Mouse (Mus musculus) induced T-regulatory cell, adult 2 months (primary cell): ENCODE results near the gene Pcgf1.

ENCODE experiments used
- DNase-seq: peaks from one replicate; pipeline ENCODE4 v3.0.0-alpha.2; 2012; ENCODE audit warnings: low read depth

The Pcgf1 gene

DNA sequence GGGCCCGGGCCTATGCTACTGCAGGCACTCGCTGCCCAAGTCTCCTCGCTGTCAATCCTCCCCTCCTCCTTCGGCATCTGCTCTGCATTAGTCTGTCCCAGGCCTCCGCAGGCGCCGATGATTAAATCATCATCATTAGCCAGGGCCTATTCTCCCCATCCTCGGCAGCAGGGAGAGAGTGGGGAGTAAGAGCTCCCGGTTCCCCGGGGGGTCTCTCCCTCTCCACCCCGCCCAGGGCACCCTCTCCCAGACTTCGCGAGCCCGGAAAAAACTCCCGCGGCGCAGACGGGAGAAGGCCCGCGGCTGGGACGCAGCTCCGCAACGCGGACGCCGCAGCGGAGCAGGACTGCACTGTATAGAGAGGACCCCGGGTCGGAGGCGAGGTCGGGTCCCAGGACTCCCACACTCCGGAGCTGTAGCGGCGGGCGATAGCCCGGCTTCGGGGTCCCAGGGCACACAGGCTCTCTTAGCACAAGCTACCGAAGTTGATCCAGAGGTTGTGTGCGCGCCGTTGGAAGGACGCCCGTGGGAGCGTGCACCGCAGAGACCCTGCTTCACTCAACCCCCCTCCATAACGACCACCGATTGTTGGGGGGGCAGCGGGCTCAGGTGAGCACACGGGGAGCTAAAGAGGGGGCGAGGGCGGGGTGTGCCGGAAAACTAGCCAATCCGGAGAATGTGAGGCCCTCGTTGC, at the start of gene Pcgf1:
Gene Pcgf1 (plus strand): TSS at position 240 of the 694 bp plus-strand sequence.
- DNase-seq = peak; percentile 53

DNA sequence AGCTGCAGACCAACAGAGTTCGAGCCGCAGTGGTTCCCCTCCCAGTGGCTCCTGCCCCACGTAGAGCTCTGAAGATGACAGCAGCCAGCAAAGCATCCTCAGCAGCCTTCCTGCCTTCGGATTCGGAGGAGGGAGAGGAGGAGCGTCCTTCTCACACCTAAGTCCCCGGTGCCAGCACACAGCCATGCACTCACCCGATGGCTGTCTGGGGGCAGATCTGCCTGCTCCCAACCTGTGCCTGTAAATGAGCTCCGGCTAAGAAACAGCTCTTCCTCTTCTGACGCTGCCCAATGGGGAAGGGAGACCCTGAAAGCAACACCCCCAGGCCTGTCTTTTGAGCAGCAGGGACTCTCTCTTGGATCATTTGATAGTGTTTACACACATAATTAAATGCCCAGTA, 47.9 kb upstream of the Pcgf1 start:
- DNase-seq = no peak

DNA sequence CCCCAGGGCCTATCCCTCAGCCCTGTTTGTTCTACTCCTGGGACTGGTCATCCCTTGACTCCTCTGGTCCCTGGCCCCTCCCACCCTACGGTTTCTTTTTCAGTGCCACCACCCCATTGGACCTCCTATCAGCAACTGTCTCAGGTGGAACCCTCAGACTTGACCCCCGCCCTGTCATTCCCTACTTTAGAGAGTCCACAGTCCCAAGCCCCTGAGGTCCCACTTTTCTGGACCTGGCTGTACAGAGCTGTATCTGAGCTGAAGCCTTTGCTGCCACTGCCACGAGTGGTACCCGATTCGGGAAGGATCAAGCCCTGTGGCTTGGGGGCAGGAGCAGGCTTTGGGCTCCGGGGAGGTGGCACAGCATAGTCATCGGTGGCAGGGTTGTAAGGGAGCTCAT, 46.6 kb upstream of the Pcgf1 start:
- DNase-seq = no peak

- DNase-seq = no peak
These were observed 45.6 kb upstream of the Pcgf1 start for GRCm38 (mm10) chr6:83031921-83032590.

GRCm38 (mm10) chr6:83032769-83033191, 44.9 kb upstream of the Pcgf1 start:
- DNase-seq = peak; percentile 73

DNA sequence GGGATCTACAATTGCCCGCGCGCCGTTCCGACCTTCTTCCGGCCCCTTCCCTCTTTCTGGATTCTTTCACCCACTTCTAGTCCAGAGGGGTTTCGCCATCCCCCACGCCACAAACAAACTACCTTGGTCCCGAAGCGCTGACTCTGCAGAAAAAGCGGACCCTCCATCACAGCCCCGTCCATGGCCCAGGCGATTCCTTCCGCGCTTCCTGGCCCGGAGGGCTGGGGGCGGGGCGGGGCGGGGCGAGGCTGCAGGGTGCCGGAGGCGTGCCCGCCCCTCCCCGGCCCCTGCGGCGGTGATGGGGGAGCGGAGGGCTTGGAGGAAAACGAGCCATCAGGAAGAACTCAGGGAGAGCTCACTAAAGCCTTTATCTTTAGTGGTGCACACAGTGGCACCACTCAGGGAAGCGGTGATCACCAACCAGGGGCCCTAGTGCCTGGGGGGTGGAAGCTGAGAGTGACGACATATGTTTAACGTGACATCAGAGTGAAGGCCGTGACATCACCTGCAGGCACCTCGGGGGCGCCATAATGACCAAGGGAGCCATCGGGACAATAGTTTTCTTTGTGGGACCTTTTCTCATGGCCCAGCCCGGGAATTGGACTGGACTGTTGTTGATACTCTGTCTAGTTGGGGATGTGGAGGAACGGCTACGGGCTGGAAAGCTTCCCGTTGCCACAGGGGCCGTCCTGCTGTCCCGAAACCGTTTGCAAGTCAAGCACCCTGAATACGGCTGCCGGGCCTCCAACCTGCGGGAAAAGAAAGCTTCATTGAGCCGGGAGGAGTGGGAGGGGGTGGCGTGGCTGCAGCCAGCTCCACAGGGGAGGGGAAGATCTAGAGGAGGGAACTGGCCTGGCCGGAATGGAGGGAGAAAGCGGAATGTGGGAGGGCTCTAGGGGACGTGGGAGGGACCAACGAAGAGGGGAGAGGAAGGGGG, 44.2 kb upstream of the Pcgf1 start, which contains the start of the genes Dok1 and Loxl3:
Gene Dok1 (minus strand): TSS at position 223 of the 937 bp plus-strand sequence.
Gene Loxl3 (plus strand): TSS at position 925 of the 937 bp plus-strand sequence.
- DNase-seq = peak; percentile 87

- no peak for DNase-seq
These were observed 43.1 kb upstream of the Pcgf1 start for GRCm38 (mm10) chr6:83034463-83035055.

DNA sequence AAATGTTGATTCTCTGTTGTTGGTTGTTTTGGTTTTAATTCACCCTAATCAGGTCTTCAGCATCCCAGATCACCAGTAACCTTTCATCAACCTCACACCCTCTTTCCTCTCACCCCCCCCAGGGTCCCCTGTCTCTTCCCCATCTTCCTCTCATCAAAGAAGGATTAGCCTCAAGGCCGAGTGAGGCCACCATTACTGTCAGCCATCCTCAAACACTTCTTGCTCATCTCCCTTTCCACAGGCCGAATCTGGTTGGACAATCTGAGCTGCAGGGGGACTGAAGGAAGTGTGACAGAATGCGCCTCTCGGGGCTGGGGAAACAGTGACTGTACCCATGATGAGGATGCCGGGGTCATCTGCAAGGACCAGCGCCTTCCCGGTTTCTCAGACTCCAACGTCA, 40.5 kb upstream of the Pcgf1 start:
- DNase-seq = no peak

DNA sequence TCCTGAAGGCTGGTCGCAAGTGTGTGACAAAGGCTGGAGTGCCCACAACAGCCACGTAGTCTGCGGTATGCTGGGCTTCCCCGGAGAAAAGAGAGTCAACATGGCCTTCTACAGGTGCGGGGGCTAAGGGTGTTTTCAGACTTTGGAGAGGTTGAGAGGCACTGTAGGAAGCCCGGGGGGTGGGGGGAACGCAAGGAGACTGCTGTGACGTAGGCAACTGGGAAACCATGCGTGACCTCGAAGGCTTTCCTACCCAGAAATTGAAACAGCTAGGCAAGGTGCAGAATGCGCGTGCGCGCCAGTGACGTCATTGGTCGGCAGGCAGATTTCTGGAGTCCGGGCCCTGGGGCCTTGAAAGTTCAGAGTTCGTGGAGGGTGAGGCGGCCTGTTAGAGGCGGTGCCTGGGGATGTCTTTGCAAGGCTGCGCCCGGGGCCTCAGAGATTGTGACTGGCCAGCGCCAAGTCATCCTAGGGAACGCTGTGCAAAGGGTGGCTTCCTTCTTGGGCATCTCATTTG, 39.1 kb upstream of the Pcgf1 start:
- peak; percentile 94 for DNase-seq

DNA sequence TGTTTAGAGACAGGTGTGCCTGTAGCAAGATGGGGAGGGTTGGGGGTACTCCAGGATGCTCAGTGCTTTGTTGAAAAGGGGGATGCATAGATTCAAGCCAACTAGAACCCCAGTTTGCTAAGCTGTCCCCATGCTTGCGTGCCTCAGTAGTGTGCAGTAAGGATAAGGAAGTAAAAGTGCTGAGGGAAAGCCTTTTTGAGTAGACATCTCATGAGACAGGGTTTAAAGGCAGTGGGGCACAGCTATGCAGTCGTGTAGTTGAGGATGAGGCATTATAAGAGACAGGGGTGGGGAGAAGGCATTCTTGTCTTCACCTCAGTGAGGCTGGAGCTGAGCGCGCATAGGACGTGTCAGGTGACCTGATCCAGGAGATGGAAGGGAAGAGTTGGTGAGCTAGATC, 37.1 kb upstream of the Pcgf1 start:
- no peak for DNase-seq

DNA sequence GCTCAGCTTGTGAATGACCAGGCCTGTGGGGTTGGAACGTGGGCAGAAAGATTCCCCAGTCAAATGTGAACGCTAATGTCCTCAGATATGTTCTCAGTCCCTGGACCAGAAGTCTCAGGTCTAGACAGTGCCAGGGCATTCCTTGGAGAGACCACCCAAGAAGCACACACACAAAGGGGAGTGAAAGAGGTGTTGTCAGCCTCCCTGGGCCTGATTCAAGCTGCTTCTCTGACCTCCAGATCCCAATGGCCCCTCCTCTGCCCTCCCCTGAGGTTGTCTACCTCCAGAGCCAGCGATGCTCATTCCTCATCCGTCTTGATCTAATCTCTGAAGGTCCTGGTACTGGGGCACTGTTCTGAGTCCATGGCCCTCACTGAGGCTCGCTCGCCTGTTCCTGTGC, 34.1 kb upstream of the Pcgf1 start:
- no peak for DNase-seq

- DNase-seq = no peak
These were observed 33.7 kb upstream of the Pcgf1 start for GRCm38 (mm10) chr6:83043993-83044392.

DNA sequence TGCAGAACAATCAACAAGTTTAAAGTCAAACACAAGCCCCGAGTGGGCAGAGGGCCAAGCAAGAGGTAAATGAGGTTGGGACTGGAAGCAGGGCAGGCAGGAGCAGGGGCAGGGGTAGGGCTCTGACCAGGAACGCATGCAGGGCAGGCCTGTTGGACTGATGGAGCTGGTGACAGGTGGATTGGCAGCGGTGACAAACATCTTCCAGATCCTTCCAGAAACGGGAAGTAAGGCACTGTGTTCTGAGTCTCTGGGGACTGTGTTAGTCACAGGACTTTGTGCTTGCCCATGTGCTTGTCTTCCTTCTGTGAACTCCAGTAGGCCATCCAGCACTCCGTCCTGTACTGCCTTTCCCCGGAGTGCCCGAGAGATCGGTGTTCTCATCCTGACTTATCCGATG, 32.9 kb upstream of the Pcgf1 start:
- no peak for DNase-seq

DNA sequence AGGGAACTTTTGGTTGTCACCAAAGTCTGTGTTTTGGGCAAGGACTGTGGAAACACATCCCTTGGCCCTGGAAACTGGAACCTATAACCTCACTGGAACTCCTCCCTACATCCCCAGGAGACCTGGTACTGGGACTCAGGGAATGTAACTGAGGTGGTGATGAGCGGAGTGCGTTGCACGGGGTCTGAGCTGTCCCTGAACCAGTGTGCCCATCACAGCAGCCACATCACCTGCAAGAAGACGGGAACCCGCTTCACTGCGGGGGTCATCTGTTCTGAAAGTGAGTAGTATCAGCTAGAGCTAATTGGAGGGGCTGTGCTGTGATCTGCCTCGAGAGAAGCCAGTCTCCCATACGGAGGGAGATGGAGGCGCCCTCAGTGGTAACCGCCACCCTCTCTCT, 28.3 kb upstream of the Pcgf1 start:
- no peak for DNase-seq

DNA sequence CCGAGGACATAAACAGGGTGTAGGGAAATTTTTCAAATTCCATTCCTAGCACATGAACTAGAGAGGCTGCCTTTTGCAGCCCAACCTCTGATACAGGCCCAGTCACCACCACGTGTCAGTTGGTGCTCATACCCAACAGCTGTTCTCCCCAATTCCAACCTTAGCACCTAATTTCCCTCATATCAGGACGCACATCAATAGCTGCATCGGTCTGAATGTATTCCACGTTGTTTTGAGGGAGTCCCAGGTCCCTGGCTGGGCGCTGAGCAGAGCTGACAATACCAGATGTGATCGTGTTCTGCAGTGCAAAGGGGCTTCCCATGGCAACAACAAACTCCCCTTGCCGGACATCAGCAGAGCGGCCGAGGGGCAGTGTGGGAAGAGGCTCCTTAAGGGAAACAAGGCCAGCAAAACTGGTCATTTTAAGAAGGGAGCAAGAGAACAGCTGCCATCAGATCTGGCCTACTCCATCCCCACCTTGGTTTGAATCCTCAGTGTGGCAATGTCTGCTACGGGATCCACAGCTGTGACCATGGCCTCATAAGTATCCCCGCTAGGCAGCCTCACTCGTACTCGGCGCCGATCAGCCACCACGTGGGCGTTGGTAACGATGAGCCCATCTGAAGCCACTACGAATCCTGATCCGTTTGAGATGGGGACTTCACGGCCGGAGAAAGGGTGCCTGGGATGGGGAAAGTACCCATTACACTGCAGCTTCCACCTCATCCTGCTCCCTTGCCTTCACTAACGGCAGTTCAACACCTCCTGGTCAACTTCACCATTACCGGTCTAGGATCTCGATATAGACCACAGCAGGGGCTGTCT, 24.3 kb upstream of the Pcgf1 start:
- peak; percentile 77 for DNase-seq

- DNase-seq = peak; percentile 99
These were observed 23.4 kb upstream of the Pcgf1 start, which contains the start of gene Aup1 for GRCm38 (mm10) chr6:83054074-83054851. Gene Aup1, plus strand, starts transcription at chr6:83054521.

- peak; percentile 61 for DNase-seq
These were observed 22.7 kb upstream of the Pcgf1 start, which contains the start of gene Htra2 for GRCm38 (mm10) chr6:83054871-83055431. Gene Htra2, minus strand, starts transcription at chr6:83055273.

DNA sequence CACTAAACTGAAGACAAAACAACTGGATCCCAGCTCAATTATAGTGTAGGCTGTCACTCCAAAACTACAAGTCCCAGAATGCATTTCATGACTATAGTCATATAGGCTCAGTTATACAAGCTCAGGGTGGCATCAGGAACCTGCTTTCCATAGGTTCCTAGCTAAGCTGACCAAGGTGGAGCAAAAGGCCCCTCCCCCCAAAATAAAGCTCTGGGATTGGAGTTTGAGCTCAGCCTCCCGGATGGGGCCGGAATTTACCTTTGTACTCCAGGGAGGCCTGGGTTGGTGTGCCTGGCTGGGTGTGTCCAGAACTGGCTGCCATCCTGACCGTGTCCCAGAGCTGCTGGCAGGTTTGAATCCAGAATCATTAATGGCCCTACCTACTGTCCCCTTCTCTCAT, 19.9 kb upstream of the Pcgf1 start, which contains the start of gene Dqx1:
Gene Dqx1 (plus strand): TSS at position 55 of the 400 bp plus-strand sequence.
- DNase-seq = peak; percentile 42

DNA sequence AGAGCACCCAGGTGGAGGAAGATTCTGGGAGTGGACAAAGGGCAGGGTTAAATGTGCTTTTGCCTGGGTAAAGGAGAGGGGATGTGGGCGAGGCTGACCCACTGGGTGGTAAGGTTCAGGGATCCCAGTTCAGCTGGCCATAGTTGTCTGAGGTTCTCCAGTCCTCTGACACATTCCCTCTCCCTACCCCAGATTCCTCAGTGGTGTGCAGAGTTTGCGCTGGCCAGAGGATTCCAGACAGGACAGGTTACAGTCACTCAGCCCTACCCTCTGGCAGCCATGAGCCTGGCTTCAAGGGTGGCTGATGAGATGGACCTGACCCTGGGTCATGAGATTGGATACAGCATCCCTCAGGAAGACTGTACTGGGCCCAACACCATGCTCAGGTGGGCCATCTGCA, 18.9 kb upstream of the Pcgf1 start:
- DNase-seq = no peak
